Mouse (Mus musculus) forelimb bud, embryonic 11.5 days (tissue): Measurements from ENCODE around the gene Zbtb3.
"Not testable (repeated sequence)": the region's sequence is repeated elsewhere in the genome, so short reads cannot be mapped to it uniquely, and the experiment has no call there.

Source experiments
- DNase-seq: peaks from one replicate; pipeline ENCODE4 v3.0.0-alpha.2; 2012; ENCODE audit warnings: low read depth, low spot score

The Zbtb3 gene

GRCm38 (mm10) chr19:8803204-8803780 is 937 bp downstream of the Zbtb3 start:
- DNase-seq: no peak

GRCm38 (mm10) chr19:8803879-8804660 is 1.7 kb downstream of the Zbtb3 start:
- no peak for DNase-seq

GRCm38 (mm10) chr19:8806810-8807209 is 4.5 kb downstream of the Zbtb3 start:
- no peak for DNase-seq

GRCm38 (mm10) chr19:8815812-8816211 is 13.5 kb downstream of the Zbtb3 start:
- DNase-seq: no peak

- no peak for DNase-seq
Measured at GRCm38 (mm10) chr19:8817001-8817400, 14.6 kb downstream of the Zbtb3 start.

GRCm38 (mm10) chr19:8818301-8818798 is 16.0 kb downstream of the Zbtb3 start:
- DNase-seq: no peak

GRCm38 (mm10) chr19:8818801-8819595 is 16.6 kb downstream of the Zbtb3 start, which contains the start of gene Ttc9c:
Gene Ttc9c, minus strand, starts transcription at chr19:8819333.
- peak; percentile 98 for DNase-seq

GRCm38 (mm10) chr19:8819596-8820423 is 17.5 kb downstream of the Zbtb3 start, which contains the start of gene Hnrnpul2:
Gene Hnrnpul2, plus strand, starts transcription at chr19:8820010.
- peak; percentile 98 for DNase-seq

- DNase-seq: no peak
Measured at GRCm38 (mm10) chr19:8820424-8820956, 18.1 kb downstream of the Zbtb3 start.

GRCm38 (mm10) chr19:8821146-8821545 is 18.8 kb downstream of the Zbtb3 start:
- no peak for DNase-seq

- no peak for DNase-seq
Measured at GRCm38 (mm10) chr19:8822696-8823095, 20.3 kb downstream of the Zbtb3 start.

- DNase-seq: no peak
Measured at GRCm38 (mm10) chr19:8829660-8830059, 27.3 kb downstream of the Zbtb3 start, which contains the start of gene AC129217.1. Gene AC129217.1, plus strand, starts transcription at chr19:8829773.

GRCm38 (mm10) chr19:8830664-8831063 is 28.3 kb downstream of the Zbtb3 start:
- DNase-seq: no peak

- DNase-seq: no peak
Measured at GRCm38 (mm10) chr19:8831262-8831661, 28.9 kb downstream of the Zbtb3 start.

- no peak for DNase-seq
Measured at GRCm38 (mm10) chr19:8832971-8833370, 30.6 kb downstream of the Zbtb3 start.

GRCm38 (mm10) chr19:8836327-8836726 is 34.0 kb downstream of the Zbtb3 start:
- DNase-seq: not testable (repeated sequence)

GRCm38 (mm10) chr19:8837251-8837791 is 35.0 kb downstream of the Zbtb3 start, which contains the start of gene Bscl2:
Gene Bscl2, plus strand, starts transcription at chr19:8837467.
- DNase-seq: peak; percentile 83

GRCm38 (mm10) chr19:8838041-8838730 is 35.8 kb downstream of the Zbtb3 start:
- DNase-seq: no peak

- no peak for DNase-seq
Measured at GRCm38 (mm10) chr19:8839103-8839907, 37.0 kb downstream of the Zbtb3 start, which contains the start of gene Gng3. Gene Gng3, minus strand, starts transcription at chr19:8839194.
